Mouse (Mus musculus): ENCODE measurements around the gene Cfap221. TPM values are rescaled to one million over a fixed set of nuclear protein-coding genes. Genes with fewer than 3 reads are reported as not detected.

Cfap221 gene
- total and polyA plus RNA-seq, 3 experiments: not detected

DNA sequence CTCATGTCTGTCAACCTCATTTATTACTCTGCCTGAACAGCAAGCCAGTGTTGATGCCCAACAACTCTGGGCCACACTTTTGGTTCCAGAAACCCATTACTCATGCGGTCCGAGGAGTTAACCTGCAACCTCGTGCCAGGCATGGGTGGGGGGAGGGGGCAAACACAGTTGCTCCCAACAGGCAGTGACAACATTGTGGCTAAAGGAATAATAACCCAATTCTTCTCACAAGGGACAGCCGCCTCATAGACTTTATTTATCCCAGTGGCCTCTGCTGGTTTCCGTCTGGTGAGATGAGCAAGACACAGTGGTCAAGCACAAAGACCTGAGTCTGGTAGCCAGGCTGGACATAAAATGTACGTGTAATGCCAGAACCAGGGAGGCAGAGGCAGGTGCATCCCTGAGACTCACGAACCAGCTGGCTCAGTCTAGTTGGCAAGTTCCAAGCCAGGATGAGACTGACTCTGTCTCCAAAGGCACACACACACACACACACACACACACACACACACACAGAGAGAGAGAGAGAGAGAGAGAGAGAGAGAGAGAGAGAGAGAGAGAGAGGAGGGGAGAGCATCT, 38.5 kb upstream of the Cfap221 start:
- Histone ChIP-seq H3K79me2 (ENCODE audit: control insufficient read depth, insufficient read depth, low read length, poor library complexity) (no peaks in the 10 kb centered on the region), H3K27ac (ENCODE audit: control insufficient read depth, low read depth, low read length) (no peak overlapping the region), H3K36me3 (ENCODE audit: control insufficient read depth in 1 of 2, insufficient read depth in 2 of 2, low read length in 2 of 2) (no peaks in the 10 kb centered on the region), H3K9me3 (replicated peaks; ENCODE audit: insufficient read depth, low read length) (no peaks in the 10 kb centered on the region), H3K4me1 (ENCODE audit: control insufficient read depth in 1 of 2, insufficient read depth in 2 of 2, low read length in 2 of 2) (no peaks in the 10 kb centered on the region), H3K27me3 (ENCODE audit: control insufficient read depth in 1 of 2, insufficient read depth in 2 of 2, low read length in 2 of 2) (no peaks in the 10 kb centered on the region), H3K9ac (ENCODE audit: control insufficient read depth, low read depth, low read length, poor library complexity, severe bottlenecking) (no peak overlapping the region), H3K4me3 (ENCODE audit: control insufficient read depth in 1 of 2, insufficient read depth in 1 of 2, low read depth in 2 of 2, low read length in 2 of 2) (no peak overlapping the region)
- DNase-seq (ENCODE audit: low read depth, low spot score): no peak
- TF ChIP-seq TCF12 (IDR thresholded peaks at IDR 0.05; ENCODE audit: low read depth, low read length) (no peak), MYC (IDR thresholded peaks at IDR 0.05; ENCODE audit: low read depth, low read length) (no peak), GATA1 (IDR thresholded peaks at IDR 0.05; ENCODE audit: low read depth, low read length) (no peak), MYB (IDR thresholded peaks at IDR 0.05; ENCODE audit: low read depth, low read length) (no peak), ZKSCAN1 (IDR thresholded peaks at IDR 0.05; ENCODE audit: low read depth, low read length) (no peak)

DNA sequence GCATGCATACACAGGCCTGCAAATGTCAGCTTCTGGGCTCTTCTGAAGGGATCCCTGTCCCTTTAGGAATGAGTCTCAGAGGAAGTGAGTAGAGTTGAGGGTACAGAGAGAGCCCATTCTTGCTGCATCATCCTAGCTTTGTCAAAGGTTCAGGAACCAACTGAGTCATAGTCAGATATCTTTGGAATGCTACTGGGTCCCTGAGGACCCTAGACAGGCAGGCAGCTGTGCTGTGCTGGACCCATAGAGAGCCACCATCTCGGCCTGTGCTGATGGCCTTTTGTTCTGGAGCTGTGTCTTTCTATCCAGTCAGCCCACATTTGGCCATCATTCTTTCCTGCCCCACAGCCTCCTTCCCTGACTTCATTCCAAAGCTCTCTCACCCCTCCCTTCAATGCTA, 37.8 kb upstream of the Cfap221 start:
- no peak overlapping the region for H3K27ac ChIP-seq (ENCODE audit: control insufficient read depth, low read depth, low read length)
- H3K79me2 ChIP-seq (ENCODE audit: control insufficient read depth, insufficient read depth, low read length, poor library complexity): no peaks in the 10 kb centered on the region
- H3K9me3 ChIP-seq (replicated peaks; ENCODE audit: insufficient read depth, low read length): no peaks in the 10 kb centered on the region
- H3K4me1 ChIP-seq (ENCODE audit: control insufficient read depth in 1 of 2, insufficient read depth in 2 of 2, low read length in 2 of 2): no peaks in the 10 kb centered on the region
- H3K27me3 ChIP-seq (ENCODE audit: control insufficient read depth in 1 of 2, insufficient read depth in 2 of 2, low read length in 2 of 2): no peaks in the 10 kb centered on the region
- no peak for DNase-seq (ENCODE audit: low read depth, low spot score)
- no peak for TF ChIP-seq MYB (IDR thresholded peaks at IDR 0.05; ENCODE audit: low read depth, low read length)
- TF ChIP-seq GATA1 (IDR thresholded peaks at IDR 0.05; ENCODE audit: low read depth, low read length): no peak
- no peak overlapping the region for H3K4me3 ChIP-seq (ENCODE audit: control insufficient read depth in 1 of 2, insufficient read depth in 1 of 2, low read depth in 2 of 2, low read length in 2 of 2)
- no peak overlapping the region for H3K9ac ChIP-seq (ENCODE audit: control insufficient read depth, low read depth, low read length, poor library complexity, severe bottlenecking)
- no peaks in the 10 kb centered on the region for H3K36me3 ChIP-seq (ENCODE audit: control insufficient read depth in 1 of 2, insufficient read depth in 2 of 2, low read length in 2 of 2)

DNA sequence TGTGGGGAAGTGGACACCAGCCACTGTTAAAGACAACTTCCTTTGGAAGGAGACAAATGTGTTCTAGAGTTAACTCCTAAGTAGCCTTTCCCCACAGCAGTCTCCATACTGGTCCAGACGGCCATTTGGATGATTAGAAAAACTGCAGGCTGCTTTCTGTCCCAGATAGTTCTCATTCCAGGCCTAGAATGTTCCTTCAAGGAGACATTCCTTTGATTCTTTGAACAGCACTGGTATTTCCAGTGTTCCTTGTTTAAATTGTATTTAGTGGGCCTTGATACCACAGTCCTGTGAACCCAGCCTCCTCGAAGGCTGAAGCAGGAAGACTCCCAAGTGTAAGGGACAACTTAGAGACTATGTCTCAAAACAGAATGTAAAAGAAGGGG, 36.4 kb upstream of the Cfap221 start:
- Histone ChIP-seq H3K9ac (ENCODE audit: control insufficient read depth, low read depth, low read length, poor library complexity, severe bottlenecking) (no peak overlapping the region), H3K36me3 (ENCODE audit: control insufficient read depth in 1 of 2, insufficient read depth in 2 of 2, low read length in 2 of 2) (no peaks in the 10 kb centered on the region), H3K27me3 (ENCODE audit: control insufficient read depth in 1 of 2, insufficient read depth in 2 of 2, low read length in 2 of 2) (no peaks in the 10 kb centered on the region), H3K9me3 (replicated peaks; ENCODE audit: insufficient read depth, low read length) (no peaks in the 10 kb centered on the region), H3K4me3 (ENCODE audit: control insufficient read depth in 1 of 2, insufficient read depth in 1 of 2, low read depth in 2 of 2, low read length in 2 of 2) (no peak overlapping the region), H3K79me2 (ENCODE audit: control insufficient read depth, insufficient read depth, low read length, poor library complexity) (no peaks in the 10 kb centered on the region), H3K27ac (ENCODE audit: control insufficient read depth, low read depth, low read length) (no peak overlapping the region), H3K4me1 (ENCODE audit: control insufficient read depth in 1 of 2, insufficient read depth in 2 of 2, low read length in 2 of 2) (no peaks in the 10 kb centered on the region)
- no peak for TF ChIP-seq USF1 (IDR thresholded peaks at IDR 0.05; ENCODE audit: low read depth, low read length)
- no peak for TF ChIP-seq TAL1 (IDR thresholded peaks at IDR 0.05; ENCODE audit: low read length)
- TF ChIP-seq SMC3 (IDR thresholded peaks at IDR 0.05; ENCODE audit: low read depth, low read length): no peak
- no peak for TF ChIP-seq MYB (IDR thresholded peaks at IDR 0.05; ENCODE audit: low read depth, low read length)
- no peak for TF ChIP-seq CHD1 (IDR thresholded peaks at IDR 0.05; ENCODE audit: low read depth, low read length)
- no peak for TF ChIP-seq ZNF384 (IDR thresholded peaks at IDR 0.05; ENCODE audit: low read depth, low read length)
- DNase-seq (ENCODE audit: low read depth, low spot score): no peak

Measured in MEL (cell line).